Mouse (Mus musculus) hindbrain, postnatal 0 days (tissue): ENCODE results near the gene Plch2. TPM values are rescaled to one million over a fixed set of nuclear protein-coding genes. Genes with fewer than 3 reads are reported as not detected.
A peak's percentile ranks its signal among the peaks of the same experiment; 100 is the strongest.

Experiments used
- ATAC-seq: fragments of 200-750 bp; cut with Nextera tagmentation; 2 replicates; pipeline ENCODE4 v1.8.0; 2017; ENCODE audit warnings: mild to moderate bottlenecking, moderate TSS enrichment, moderate library complexity
- DNase-seq: peaks from one replicate; pipeline ENCODE4 v3.0.0-alpha.2; 2015; ENCODE audit warnings: low spot score
- H3K27ac ChIP-seq: fragments of 300-500 bp; sonication (generic); 2 replicates; pipeline ENCODE4 v1.5.1; 2014; ENCODE audit warnings: mild to moderate bottlenecking
- H3K27me3 ChIP-seq: fragments of 300-500 bp; sonication (generic); 2 replicates; pipeline ENCODE4 v1.6.1; 2014; ENCODE audit warnings: low read length, mixed read lengths; ENCODE audit not compliant: insufficient read depth
- H3K36me3 ChIP-seq: fragments of 300-500 bp; sonication (generic); 2 replicates; pipeline ENCODE4 v1.6.1; 2014; ENCODE audit warnings: low read length, mixed read lengths; ENCODE audit not compliant: insufficient read depth
- H3K4me1 ChIP-seq: fragments of 300-500 bp; sonication (generic); 2 replicates; pipeline ENCODE4 v1.6.1; 2014; ENCODE audit warnings: antibody characterized with exemption, low read length, mixed read lengths; ENCODE audit not compliant: insufficient read depth
- H3K4me2 ChIP-seq: fragments of 300-500 bp; sonication (generic); 2 replicates; pipeline ENCODE4 v1.6.1; 2014; ENCODE audit warnings: low read depth, mild to moderate bottlenecking, low read length, moderate library complexity, mixed read lengths
- H3K4me3 ChIP-seq: fragments of 300-500 bp; sonication (generic); 2 replicates; pipeline ENCODE4 v1.5.1; 2014; ENCODE audit warnings: low read length
- H3K9ac ChIP-seq: fragments of 300-500 bp; sonication (generic); replicated peaks from 2 replicates; pipeline ENCODE4 v1.6.1; 2014; ENCODE audit warnings: mild to moderate bottlenecking, low read length, moderate library complexity, mixed read lengths
- H3K9me3 ChIP-seq: fragments of 300-500 bp; sonication (generic); 2 replicates; pipeline ENCODE4 v1.6.1; 2016; ENCODE audit warnings: low read length, mixed read lengths
- CTCF ChIP-seq: IDR thresholded peaks from 2 replicates; pipeline ENCODE4 v1.5.1; 2016; ENCODE audit warnings: antibody characterized with exemption, control low read depth, low read depth
- WGBS: fragments of 180-500 bp; shearing (Covaris S2); extraction: QIAGEN DNeasy Blood & Tissue Kit; methylation state at CpG from one replicate; pipeline ENCODE4 v1.1.7; 2014; 5-methylcytosine and 5-hydroxymethylcytosine counted together
- polyA plus RNA-seq: library from polyadenylated mRNA; unstranded; fragments of >200 nt; fragmentation: Nextera tagmentation; extraction: Ambion mirVana; gene quantifications from 2 replicates; pipeline ENCODE4 v1.2.1, GENCODE M21; 2015
- total RNA-seq: library from RNA; depleted of rRNA; stranded (reverse); fragments of >200 nt; gene quantifications from 2 replicates; pipeline ENCODE4 v1.2.3, GENCODE M21; 2014

Plch2 gene
- total and polyA plus RNA-seq, 2 experiments from 2014 or later, result 12.5 to 45.7 TPM

DNA sequence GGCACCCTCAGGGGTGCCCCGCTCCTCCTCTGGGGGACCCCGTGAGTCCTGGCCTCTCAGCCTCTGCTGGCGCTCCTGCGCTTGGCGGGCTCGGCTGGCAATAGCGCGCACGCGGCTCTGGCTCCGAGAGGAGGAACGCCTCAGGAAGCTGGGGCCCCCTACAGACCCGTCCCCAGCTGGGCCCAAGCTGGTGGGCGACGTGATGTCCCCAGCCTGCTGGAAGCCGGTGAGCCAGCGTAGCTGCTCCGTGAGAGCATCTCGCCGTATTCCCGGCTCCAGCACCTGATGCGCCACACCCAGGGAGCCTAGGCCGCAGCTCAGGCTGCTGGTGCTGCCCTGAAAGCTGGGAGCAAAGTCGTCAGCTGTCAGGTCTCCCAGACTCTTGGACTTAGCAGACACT, 72.8 kb downstream of the Plch2 start:
- WGBS, result 23% methylated on average over 24 of the region's 24 CpGs
- ATAC-seq, result no peak
- H3K4me2 ChIP-seq, result no peak overlapping the region
- H3K4me3 ChIP-seq, result no peak overlapping the region
- no peak for TF ChIP-seq CTCF
- no peak for DNase-seq
- no peak overlapping the region for H3K9ac ChIP-seq
- no peaks in the 10 kb centered on the region for H3K27me3 ChIP-seq
- H3K9me3 ChIP-seq, result no peaks in the 10 kb centered on the region
- H3K27ac ChIP-seq, result no peak overlapping the region
- no peaks in the 10 kb centered on the region for H3K4me1 ChIP-seq
- peaks cover 24% of the 10 kb centered on the region for H3K36me3 ChIP-seq

- Histone ChIP-seq H3K27me3 (no peaks in the 10 kb centered on the region), H3K4me2 (no peak overlapping the region), H3K4me1 (no peaks in the 10 kb centered on the region), H3K9ac (no peak overlapping the region), H3K36me3 (peaks cover 36% of the 10 kb centered on the region), H3K4me3 (no peak overlapping the region), H3K27ac (no peak overlapping the region), H3K9me3 (no peaks in the 10 kb centered on the region)
- DNase-seq (no peak), ATAC-seq (no peak)
- TF ChIP-seq CTCF, result no peak
- 72% methylated on average over 19 of the region's 19 CpGs for WGBS
Observed at GRCm38 (mm10) chr4:154982247-154983120, 74.1 kb downstream of the Plch2 start.

- DNase-seq (peak; percentile 85), ATAC-seq (peak; percentile 64)
- peak; percentile 89 for TF ChIP-seq CTCF
- no peaks in the 10 kb centered on the region for H3K4me1 ChIP-seq
- no peak overlapping the region for H3K4me2 ChIP-seq
- H3K27me3 ChIP-seq, result no peaks in the 10 kb centered on the region
- no peak overlapping the region for H3K9ac ChIP-seq
- 37% methylated on average over 7 of the region's 7 CpGs for WGBS
- H3K27ac ChIP-seq, result no peak overlapping the region
- no peak overlapping the region for H3K4me3 ChIP-seq
- no peaks in the 10 kb centered on the region for H3K9me3 ChIP-seq
- peaks cover 46% of the 10 kb centered on the region for H3K36me3 ChIP-seq
Observed at GRCm38 (mm10) chr4:154981530-154981929, 75.1 kb downstream of the Plch2 start.

- no peak for DNase-seq
- H3K4me2 ChIP-seq, result no peak overlapping the region
- H3K4me3 ChIP-seq, result no peak overlapping the region
- H3K27ac ChIP-seq, result no peak overlapping the region
- H3K9ac ChIP-seq, result no peak overlapping the region
- WGBS, result 87% methylated on average over 6 of the region's 6 CpGs
- no peak for ATAC-seq
- H3K9me3 ChIP-seq, result no peaks in the 10 kb centered on the region
- TF ChIP-seq CTCF, result no peak
- no peaks in the 10 kb centered on the region for H3K27me3 ChIP-seq
- no peaks in the 10 kb centered on the region for H3K4me1 ChIP-seq
- peaks cover 50% of the 10 kb centered on the region for H3K36me3 ChIP-seq
Observed at GRCm38 (mm10) chr4:154981076-154981475, 75.5 kb downstream of the Plch2 start.

DNA sequence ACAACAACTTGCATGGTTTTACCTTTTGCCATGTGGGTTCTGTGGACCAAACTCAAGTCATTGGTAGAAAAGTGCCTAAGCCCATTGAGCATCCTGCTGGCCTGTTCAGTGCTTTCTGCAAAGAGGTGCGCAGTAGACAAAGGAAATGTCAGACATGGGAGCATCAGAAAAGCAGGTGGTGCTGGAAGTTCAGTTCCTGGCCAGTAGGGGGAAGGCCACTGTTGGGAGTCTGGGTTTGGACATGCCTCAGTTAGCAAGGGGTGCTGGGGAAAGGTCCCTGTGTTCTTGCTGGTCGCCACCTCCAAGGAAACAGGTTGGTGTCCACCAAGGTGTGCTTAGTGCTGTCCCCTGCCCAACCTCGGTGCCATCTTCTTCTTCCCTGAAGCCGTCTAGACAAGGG, 76.5 kb downstream of the Plch2 start:
- Histone ChIP-seq H3K9ac (no peak overlapping the region), H3K27ac (no peak overlapping the region), H3K4me1 (no peaks in the 10 kb centered on the region), H3K4me2 (no peak overlapping the region), H3K4me3 (no peak overlapping the region), H3K27me3 (no peaks in the 10 kb centered on the region), H3K9me3 (no peaks in the 10 kb centered on the region), H3K36me3 (peaks cover 60% of the 10 kb centered on the region)
- DNase-seq, result peak; percentile 42
- WGBS, result 98% methylated on average over 4 of the region's 4 CpGs
- TF ChIP-seq CTCF, result peak; percentile 68
- ATAC-seq, result no peak

DNA sequence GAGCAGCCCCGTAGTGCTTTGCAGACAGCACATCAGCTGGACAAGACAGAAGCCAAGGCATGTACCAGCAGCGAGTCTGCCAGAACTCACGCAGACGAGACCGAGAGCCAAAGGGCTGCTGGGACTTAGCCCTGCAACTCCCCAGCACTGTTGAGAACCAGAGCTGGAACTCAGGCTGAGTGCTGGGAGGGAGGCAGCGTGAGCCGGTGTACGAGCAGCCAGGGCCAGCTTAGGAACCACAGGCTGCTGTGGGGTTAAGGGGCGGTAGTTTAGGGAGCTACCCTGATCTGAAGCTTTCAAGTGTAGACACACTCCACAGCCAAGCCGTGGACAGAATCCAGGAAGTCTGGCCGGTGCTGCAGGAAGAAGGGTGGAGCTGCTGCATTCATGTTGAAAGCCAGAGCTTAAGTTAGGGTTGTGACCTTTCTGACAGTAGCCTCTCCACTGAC, 82.4 kb downstream of the Plch2 start:
- DNase-seq (no peak), ATAC-seq (no peak)
- peaks cover 90% of the 10 kb centered on the region for H3K36me3 ChIP-seq
- no peak overlapping the region for H3K4me3 ChIP-seq
- no peak for TF ChIP-seq CTCF
- no peaks in the 10 kb centered on the region for H3K4me1 ChIP-seq
- H3K4me2 ChIP-seq, result no peak overlapping the region
- no peak overlapping the region for H3K9ac ChIP-seq
- no peaks in the 10 kb centered on the region for H3K27me3 ChIP-seq
- H3K9me3 ChIP-seq, result no peaks in the 10 kb centered on the region
- WGBS, result 78% methylated on average over 11 of the region's 11 CpGs
- H3K27ac ChIP-seq, result no peak overlapping the region

DNA sequence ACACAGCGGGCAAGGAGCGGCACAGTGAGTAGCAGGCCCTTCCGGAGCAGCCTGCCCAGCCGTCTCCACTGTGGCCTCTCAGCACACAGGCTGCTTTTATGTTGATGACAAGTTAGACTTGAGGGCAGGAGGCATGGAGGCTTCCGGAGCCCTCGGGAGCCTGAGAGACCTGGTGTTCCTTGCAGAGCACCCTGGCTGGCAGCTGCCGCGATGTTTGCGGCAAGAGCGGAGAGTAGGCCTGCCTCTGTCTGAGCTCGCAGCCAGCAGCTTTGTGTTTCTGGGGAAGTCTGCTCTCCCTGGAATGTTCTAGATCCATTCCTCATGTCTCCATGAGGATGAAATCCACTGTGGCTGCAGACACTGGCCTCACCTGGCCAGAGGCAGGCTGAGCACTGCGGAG, 84.0 kb downstream of the Plch2 start:
- Histone ChIP-seq H3K27me3 (no peaks in the 10 kb centered on the region), H3K9ac (no peak overlapping the region), H3K4me3 (no peak overlapping the region), H3K36me3 (peaks cover 77% of the 10 kb centered on the region), H3K4me1 (no peaks in the 10 kb centered on the region), H3K9me3 (no peaks in the 10 kb centered on the region), H3K4me2 (no peak overlapping the region), H3K27ac (no peak overlapping the region)
- DNase-seq, result no peak
- 92% methylated on average over 12 of the region's 12 CpGs for WGBS
- TF ChIP-seq CTCF, result no peak
- ATAC-seq, result no peak
